Mouse (Mus musculus): Measurements from ENCODE around the gene Ppard.

GRCm38 (mm10) chr17:28279236-28279635 lies 46.7 kb downstream of the Ppard start:
- TF ChIP-seq CTCF (IDR thresholded peaks at IDR 0.05; ENCODE audit: borderline replicate concordance, insufficient read depth, low read depth, low read length), result no peak
- no peak for TF ChIP-seq POLR2A (IDR thresholded peaks at IDR 0.05; ENCODE audit: borderline replicate concordance, insufficient read depth, low read length)
